Mouse (Mus musculus): ENCODE measurements at regions not wholly inside any gene's neighbourhood (a gene's known extent, or its start where the extent isn't known, plus 50 kb on each side); places are given as distances from the start of the nearest gene placed in this dataset.
A peak's percentile ranks its signal among the peaks of the same experiment; 100 is the strongest.

DNA sequence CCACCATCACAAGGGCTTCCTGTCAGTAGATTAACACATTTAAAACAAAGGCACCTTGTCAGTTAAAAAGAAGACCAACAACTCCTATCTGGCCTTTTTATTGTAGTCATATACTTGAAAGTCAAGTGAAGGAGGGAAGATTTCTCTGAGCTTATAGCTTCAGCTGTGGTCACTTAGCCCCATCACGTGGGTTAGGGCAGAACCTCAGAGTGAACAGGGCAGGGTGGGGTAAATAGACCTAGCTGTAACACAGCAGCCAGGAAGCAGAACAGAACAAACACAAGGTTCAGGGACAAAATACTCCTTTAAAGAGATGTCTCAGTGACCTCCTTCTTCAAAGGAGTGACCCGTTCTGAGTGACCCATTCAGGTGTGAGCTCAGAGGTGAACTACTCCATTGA is 226.6 kb upstream of the Prep start:
- DNase-seq (ENCODE audit: extremely low spot score in 1 of 2, low spot score in 1 of 2) = no peak

DNA sequence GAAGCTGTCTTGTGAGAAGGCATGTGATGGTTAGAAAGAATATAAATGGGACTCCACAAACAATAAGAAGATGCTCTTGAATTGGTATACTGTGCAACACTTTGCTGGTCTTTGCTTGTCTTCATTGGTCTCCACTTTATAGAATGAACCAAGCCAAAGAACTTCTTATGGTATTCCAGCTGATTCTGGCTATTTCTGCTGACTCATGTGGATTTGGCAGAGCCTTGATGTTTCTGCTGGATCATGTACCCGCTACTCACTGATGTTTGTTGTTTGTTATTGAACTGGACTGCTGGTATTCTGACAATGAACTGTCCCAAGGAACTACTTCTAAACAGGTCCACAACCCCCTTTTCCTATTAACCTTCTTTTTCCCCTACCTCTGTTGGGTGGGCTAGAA is 234.5 kb upstream of the Prep start:
- DNase-seq (ENCODE audit: extremely low spot score in 1 of 2, low spot score in 1 of 2) = no peak

DNA sequence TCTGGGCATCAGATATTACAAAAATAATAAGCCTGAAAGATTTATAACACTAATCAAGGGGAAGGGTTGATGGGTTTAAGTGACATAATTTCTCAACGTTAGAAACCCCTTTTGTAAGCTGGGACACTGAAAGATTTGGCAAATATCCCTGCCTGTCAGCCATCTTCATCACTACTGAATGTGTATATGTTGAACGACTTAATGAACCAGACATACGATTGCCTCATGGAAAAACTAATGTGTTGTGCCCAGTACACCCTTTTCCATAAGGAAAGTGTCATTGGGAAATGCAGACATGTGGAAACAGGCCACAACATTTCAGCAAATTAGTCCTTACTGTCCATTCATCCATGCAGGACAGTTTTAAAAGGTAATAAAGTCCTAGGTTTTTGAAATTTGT is 240.7 kb upstream of the Prep start:
- no peak for DNase-seq (ENCODE audit: extremely low spot score in 1 of 2, low spot score in 1 of 2)

DNA sequence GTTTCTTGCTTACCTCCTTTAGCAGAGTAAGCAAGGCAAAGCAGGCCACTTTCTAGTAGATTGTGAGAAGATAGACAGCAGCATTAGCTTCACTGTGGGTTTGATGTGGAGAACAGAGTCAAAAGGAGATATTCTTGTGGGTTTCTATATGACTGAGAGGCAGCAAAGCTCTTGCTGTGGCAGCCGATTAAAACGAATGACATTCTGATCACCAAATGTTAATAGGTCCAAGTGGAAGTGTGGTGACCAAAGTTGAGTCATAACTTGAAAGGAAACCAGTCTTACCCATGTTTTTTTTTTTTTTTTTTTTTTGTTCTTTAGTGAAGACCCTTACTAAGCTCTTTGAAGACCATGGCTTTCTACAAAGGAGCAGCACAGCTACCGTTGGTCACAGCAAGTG is 245.3 kb upstream of the Prep start:
- DNase-seq (ENCODE audit: extremely low spot score in 1 of 2, low spot score in 1 of 2) = no peak

DNA sequence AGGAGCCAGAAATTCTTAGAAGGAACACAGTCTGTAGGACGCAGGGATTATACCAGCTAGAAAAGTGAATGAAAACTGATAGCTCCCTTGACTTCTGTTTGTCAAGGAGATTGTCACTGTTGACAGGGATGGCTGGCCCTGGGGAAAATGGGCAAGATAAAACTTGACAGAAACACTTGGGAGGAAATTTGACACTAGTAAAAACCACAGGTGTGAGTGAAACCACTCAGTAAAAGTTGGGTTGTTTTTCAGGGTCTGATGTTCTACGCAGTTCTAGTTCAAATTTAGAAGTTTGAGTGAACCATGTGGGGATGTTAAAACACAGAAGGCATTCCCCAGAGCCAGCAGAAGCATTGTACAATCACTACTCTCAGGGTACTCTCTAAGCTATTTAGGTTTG is 246.6 kb upstream of the Prep start:
- DNase-seq (ENCODE audit: extremely low spot score in 1 of 2, low spot score in 1 of 2) = no peak

DNA sequence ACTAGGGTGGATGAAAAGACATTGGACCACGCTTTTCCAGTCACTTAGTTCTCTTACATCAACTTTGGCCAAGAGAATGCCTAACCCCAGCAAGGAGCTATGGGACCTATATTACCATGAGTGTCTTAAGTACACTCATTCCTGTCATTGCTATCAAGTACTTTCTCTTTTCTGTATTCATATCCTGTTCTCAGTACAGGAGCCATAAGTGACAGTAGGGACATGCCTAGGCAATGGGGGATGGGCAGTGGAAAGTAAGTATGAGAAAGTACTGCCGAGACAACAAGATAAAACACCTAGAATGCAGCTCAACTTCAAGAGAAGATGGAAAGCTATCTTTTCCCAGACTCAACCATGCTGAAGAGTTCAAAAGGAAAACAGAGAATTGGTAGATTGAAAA is 247.6 kb upstream of the Prep start:
- DNase-seq (ENCODE audit: extremely low spot score in 1 of 2, low spot score in 1 of 2) = no peak

DNA sequence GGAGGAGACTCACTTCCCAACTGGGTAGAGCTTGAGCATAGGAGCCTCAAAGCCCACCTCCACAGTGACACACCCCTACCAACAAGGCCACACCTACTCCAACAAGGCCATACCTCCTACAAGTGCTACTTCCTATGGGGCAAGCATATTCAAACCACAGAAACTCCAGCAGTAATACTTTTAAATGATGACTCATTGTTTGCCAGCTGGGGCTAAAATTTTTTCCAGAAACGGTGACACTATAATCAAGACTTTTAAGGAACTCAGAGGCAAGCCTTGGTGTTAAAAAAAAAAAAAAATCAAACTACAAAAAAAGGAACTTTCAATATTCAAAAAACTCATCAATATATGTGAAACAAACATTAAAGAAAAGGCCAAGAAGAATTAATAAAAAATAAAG is 248.4 kb upstream of the Prep start:
- no peak for DNase-seq (ENCODE audit: extremely low spot score in 1 of 2, low spot score in 1 of 2)

DNA sequence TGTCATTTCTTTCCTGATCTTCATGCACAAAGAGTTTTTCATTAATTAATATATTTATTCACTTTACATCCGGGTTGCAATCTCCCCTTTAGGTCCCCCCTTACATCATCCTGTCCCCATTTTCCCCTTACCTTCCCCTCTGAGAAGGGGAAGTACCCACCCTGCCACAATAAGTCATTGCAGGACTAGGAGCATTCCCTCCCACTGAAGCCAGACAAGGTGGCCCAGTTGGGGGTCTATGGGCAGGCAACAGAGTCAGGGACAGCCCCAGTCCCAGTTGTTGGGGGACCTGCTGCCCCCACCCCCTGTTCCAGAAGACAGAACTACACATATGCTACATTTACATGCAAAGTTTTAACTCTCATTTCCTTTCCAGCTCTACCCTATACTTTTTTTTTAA is 267.9 kb upstream of the Prdm1 start:
- DNase-seq (ENCODE audit: extremely low spot score in 1 of 2, low spot score in 1 of 2) = no peak

DNA sequence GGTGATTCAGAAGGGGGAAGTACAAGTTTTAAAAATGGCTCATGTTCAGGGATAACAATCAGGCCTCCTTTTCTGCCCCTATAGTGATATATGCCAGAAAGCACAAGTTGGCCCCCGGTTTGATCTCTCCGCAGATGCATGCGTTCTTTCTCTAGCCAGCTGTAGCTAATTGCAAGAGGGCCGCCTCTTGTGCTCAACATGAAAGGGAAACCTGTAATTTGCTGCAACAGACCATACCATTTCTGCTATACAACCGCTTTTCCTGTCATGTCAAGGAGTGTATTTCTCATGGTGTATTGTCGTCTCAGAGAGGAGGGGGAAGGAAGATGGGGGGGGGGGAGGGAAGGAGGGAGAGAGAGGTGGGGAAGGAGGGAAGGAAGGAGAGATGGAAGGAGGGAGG is 257.1 kb upstream of the Prdm1 start:
- DNase-seq (ENCODE audit: extremely low spot score in 1 of 2, low spot score in 1 of 2) = no peak

DNA sequence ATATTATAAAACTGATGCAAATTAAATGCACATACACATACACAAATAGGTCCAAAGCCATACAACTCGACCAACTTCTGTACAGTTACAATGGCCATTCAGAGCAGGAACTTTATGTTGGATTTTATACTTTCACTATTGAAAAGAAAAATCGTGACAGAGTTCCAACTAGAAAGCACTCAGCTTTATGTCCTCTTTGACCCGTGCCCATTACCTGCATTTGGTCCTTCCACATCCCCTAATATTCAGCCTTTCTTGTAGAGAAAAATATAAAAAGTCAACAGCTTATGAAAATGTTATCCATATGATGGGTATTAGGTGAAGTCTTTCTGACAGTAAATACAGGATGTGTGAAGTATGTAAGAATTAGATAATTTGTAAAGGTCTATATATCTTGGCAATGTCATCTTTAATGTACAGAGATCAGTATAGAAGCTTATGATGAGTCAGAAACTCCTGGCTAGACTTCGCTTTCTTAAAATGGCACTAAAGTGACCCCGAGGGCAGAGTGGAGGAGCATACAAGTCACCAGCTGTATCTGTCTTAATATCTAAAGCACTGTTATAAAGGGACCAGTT is 252.2 kb upstream of the Prdm1 start:
- no peak for DNase-seq (ENCODE audit: extremely low spot score in 1 of 2, low spot score in 1 of 2)

DNA sequence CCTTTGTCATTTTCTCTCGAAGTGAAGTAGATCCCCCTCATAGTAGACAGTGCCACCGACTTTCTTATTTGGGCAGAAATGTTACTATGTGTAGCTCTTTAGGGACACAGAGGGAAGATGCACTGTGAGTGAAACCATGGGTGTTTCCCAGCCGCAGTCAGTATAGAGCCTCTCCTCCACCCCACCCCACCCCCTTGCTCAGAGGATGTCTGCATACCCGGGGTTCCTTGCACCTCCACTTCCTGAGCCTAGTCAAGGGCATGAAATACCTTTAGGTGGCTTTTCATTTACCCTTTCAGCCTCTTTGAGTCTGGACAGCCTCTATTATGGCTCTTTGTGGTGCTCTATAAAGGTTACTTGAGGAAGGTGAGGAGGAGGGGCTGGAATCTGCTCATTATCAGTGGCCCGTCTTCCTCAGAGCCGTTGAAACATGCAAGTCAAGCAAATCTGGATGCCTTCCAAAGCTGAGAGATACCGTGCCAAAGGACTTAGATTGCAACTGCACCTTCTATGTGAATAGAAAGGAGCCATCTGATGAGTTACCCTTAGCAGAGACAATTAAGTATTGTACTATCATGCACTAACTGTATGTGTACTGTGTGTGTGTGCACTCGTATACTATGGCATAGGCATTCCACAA is 251.4 kb upstream of the Prdm1 start:
- DNase-seq (ENCODE audit: extremely low spot score in 1 of 2, low spot score in 1 of 2) = no peak

DNA sequence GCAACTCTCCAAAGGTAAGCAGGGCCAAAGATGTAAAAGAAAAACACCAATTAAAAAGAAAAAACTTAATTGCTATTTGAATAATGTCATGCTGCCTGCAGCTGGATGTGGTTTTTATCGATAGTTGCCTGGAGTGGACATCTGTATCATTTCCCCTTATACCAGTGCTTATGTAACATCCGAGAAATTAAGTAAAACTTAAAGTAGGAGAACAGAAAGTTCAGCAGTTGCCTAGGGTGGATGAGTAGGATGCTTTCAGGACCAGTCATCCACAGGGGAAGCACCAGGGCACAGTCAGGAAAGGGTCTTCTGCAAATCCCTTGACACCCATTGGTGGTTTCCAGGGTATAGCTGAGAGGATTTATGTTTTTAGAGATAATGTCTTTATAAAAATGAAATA is 248.9 kb upstream of the Prdm1 start:
- DNase-seq (ENCODE audit: extremely low spot score in 1 of 2, low spot score in 1 of 2) = no peak

DNA sequence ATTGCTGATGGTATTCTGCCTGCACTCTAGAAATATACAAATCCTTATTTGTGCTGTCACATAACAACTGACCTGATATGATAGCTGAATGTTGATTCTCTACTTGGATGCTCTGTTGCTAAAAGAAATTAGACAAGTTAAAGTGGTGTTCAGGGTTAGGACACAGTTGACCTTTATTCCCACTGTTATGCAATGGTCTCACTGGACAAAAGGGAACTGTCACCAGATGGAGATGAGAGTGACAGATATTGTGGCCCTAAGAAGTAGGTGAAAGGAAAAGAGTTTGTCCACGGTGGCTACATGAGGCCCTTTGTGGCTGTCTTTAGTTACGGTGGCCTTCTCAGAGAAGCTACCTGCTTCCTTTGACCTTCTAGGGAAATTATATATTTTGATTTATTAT is 247.9 kb upstream of the Prdm1 start:
- DNase-seq (ENCODE audit: extremely low spot score in 1 of 2, low spot score in 1 of 2) = no peak

DNA sequence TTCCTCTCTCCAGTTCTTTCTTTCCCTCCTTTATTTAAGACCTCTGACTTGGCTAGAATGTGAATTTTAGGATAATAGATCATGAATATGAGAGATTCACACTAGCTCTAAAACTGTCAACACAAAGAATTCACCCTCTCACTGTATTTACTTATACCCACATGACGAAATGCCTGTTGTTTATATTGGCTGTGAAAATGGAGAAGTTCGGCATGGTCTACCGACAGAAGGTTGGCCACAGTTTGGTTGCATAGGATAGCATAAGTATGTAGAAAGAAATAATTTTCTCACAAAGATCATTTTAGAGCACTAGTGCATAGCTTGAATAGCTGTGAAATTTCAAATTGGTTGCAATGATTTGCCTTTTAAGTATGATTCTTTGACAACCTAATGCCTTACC is 237.2 kb upstream of the Prdm1 start:
- no peak for DNase-seq (ENCODE audit: extremely low spot score in 1 of 2, low spot score in 1 of 2)

DNA sequence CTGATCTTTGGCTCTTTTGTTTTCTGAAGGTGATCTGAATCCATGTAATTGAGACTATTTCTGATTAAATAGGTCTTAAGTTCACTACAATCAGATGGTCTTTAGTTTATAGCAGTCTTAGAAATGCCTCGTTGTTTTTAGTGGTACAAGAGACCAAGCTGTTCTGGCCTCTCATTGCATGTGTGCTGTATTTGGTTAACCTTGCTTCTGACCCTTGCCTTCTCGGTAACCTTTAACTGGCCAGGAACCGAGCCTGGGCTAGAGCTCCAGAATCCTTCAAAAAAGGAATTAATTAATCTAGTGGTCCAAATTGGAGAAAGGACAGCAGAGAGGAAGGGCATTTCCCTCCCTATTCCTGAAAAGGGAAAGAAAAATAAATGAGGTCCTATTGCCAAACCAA is 234.8 kb upstream of the Prdm1 start:
- DNase-seq (ENCODE audit: extremely low spot score in 1 of 2, low spot score in 1 of 2) = no peak

DNA sequence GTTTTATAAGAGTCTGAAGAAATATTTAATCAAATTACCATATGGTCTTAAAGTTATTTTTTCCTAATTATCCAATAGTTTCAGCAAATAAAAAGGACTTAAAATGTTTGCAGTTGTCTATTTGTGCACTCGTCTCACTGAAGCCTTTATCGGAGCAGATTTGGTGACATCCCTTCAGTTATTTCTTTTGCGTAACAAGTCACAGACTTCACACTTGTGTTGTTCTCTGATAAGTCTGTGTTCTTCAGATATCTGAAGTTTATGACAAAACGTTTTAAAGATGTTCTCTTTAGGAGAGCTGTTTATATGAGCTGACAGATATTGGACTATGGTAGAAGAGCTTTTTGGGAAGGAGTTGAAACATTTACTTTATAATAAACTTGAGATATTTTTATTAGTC is 233.8 kb upstream of the Prdm1 start:
- DNase-seq (ENCODE audit: extremely low spot score in 1 of 2, low spot score in 1 of 2) = no peak

DNA sequence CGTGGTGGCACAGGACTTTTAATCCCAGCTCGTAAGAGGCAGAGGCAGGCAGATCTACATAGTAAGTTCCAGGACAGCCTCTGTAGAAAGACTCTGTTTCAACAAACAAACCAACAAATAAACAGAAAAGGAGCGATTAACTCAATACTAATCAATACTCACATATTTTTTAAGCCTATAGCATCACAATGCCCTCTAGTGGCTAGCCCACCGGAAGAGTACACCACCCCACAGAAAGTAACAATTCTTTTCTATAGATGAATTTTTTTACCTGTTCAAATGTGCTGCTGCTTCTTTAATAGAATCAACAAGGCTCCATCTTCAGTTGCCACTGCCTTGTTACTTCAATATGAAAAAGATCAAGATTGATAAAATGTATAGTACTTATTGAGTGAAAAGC is 233.0 kb upstream of the Prdm1 start:
- DNase-seq (ENCODE audit: extremely low spot score in 1 of 2, low spot score in 1 of 2) = no peak

DNA sequence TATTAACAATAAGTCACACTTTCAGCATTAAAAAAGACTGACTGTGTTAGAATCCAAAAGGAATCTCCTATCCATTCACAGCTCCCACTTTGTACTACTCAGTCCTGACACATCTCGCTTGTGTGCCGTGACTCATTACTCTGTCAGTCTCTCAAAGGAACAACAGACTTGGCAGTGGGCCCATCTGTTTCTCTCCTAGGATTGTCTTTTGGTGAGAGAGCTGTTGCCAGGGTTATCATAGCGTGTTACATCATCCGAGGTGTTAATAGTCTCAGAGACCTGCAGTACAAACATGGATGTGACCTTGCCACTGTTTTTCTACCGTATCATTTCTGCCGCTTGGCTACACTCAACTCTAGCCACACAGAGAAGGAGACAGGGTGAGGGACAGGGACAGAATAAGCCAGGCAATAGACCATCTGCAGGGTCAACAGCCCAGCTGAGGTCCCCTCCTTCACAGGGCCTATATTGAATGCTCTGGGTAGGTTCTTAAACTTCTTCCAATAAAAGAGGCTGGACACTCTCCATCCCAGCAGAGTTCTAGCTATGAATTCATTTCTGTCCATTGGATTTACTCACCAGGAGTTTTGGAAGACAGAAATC is 227.2 kb upstream of the Prdm1 start:
- DNase-seq (ENCODE audit: extremely low spot score in 1 of 2, low spot score in 1 of 2) = peak; percentile 26 to 72

DNA sequence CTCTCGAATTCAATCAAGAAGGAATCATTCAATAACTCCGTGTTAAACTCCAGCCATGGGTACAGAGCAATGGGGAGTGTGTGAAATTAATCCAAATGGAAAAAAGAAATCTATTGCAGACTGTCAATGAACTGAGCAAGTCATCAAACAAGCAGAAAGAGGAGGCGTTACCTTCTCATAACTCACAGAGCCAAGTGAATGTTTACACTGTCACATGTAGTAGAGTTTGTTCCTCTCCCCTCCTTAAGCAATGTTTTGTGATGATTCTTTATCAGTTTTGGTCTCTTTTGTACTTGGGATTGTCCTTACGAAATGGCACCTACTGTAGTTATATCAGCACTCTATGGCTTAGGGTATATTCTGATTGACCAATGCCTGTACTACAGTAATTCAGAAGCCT is 226.6 kb upstream of the Prdm1 start:
- DNase-seq (ENCODE audit: extremely low spot score in 1 of 2, low spot score in 1 of 2) = no peak

DNA sequence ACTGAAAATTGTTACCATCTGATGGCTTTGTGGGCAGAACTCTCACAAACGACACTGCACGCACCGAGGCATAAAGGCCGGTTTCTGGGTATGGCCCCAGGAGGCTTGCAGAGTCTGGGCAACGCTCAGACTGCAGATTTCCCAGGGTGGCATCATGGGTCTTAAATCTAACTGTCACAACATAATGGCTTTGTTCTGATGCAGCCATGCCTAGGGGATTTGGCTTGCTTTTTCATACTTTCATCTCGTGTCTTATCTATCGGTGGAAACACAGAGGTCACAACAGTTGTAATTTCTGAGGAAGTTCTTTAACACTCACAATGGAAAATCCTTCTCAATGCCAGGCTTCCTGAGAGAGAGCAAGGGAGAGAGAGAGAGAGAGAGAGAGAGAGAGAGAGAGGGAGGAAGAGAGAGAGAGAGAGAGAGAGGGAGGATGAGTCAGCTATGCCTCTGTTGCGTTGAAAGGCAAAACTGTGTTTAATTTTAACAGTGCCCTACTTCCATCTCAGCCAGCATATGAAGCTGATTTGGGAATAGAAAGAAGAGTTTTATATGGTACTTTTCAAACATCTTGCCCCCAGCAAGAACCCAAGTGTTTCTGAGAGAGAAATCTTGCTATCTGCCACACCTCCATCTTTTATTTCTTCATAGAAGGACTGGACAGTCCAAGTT is 224.6 kb upstream of the Prdm1 start:
- peak in 1 of 2 experiments; percentile 23 for DNase-seq (ENCODE audit: extremely low spot score in 1 of 2, low spot score in 1 of 2)

DNA sequence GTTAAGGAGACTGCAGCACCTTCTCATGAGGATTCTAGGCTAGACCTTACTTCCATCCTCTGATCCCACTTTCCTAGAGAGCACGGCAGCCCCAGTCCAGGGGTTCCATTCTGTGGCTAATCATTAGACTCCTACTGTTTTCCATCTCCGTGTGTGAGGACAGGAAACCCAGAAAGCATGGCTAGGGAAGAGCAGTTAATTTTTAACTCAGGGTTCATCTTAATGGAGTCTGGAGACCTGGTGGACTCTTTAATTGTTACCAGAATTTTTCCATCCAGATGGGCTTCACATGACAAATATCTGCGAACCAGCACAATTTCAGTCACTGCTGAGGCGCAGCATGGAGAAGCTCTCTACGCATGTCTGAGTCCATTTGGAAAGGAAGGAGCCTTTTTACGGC is 222.8 kb upstream of the Prdm1 start:
- no peak for DNase-seq (ENCODE audit: extremely low spot score in 1 of 2, low spot score in 1 of 2)

DNA sequence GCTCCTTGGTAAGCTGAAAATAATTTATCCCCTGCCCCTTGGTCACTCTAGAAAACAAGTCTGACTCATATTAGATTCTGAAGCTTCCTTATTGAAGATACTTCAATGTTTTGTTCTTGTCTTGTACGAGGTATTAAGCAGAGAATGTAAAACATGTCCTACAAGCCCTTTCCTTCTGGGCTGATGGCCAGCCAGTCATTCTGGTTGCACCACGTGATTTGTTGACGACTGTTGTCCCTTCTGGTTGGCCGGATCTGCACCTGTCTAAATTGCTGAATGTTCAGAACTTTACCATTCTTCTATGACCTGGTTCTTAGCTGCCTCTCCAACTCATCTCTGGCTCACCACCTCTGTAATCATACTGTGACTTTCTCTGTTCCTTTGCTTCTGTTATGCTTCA is 220.9 kb upstream of the Prdm1 start:
- DNase-seq (ENCODE audit: extremely low spot score in 1 of 2, low spot score in 1 of 2) = no peak
